Mouse (Mus musculus): ENCODE results near the gene Zdhhc19. TPM values are rescaled to one million over a fixed set of nuclear protein-coding genes. Genes with fewer than 3 reads are reported as not detected.

Gene Zdhhc19
- polyA plus RNA-seq, 1 experiment: not detected

DNA sequence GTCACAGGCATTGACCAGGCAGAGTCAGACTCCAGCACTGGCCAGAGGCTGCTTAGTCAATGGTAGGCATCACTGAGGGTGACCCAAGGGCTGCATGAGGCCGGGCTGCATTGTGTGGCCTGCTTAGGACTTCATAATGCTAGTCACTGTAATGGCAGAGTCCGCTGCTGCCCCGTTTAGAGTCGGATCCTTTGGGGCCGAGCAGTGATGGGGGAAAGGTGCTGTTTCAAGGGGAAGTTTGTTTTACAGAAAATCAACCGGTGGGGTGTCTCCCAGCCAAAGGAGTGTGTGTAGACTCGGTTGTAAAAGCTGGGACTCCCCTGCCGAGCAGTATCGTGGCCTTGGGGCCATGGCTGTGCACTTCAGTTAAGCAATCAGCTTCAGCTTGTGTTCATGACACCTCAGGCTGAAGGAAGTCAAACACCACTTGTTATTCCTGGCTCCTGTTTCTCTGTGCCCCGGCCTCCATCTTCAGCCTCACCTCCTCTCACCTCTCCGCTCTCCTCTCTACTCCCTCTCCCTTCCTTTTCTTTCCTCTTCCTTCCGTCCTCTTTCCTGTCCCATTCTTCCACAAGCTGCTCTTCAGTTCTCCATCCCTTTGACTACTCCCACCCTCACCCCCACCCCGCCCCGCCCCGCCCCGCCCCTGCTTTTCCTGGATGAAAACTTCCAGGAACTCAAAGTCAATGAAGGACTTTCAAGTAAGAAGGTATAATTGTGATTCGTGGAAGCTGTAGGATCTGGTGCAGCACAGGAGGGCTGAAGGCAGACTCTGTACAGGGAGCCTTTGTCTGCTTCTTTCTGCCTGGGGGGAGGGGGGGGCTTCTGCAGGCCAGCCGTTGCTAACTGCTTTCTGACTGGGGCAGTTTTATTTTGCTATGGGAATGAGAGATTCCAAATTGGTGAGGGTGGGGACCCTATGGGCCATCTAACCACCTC is 14.6 kb downstream of the Zdhhc19 start:
- peak overlapping the region; percentile 8 for H3K4me3 ChIP-seq (ENCODE audit: low read depth, low read length)
- TF ChIP-seq POLR2A (IDR thresholded peaks at IDR 0.05; ENCODE audit: insufficient read depth, low read length) (no peak), CTCF (IDR thresholded peaks at IDR 0.05; ENCODE audit: low read depth, low read length) (no peak), EP300 (IDR thresholded peaks at IDR 0.05; ENCODE audit: insufficient read depth, low read depth, low read length) (peak; percentile 77)
- no peaks in the 10 kb centered on the region for H3K27me3 ChIP-seq (ENCODE audit: control insufficient read depth, insufficient read depth, low read length, poor library complexity, severe bottlenecking)
- peaks cover 16% of the 10 kb centered on the region for H3K4me1 ChIP-seq (ENCODE audit: control insufficient read depth, insufficient read depth, low read length)
- no peaks in the 10 kb centered on the region for H3K36me3 ChIP-seq (ENCODE audit: control insufficient read depth, insufficient read depth, low read length, poor library complexity, severe bottlenecking)
- no peaks in the 10 kb centered on the region for H3K9me3 ChIP-seq (replicated peaks; ENCODE audit: control insufficient read depth, insufficient read depth, low read length, poor library complexity, severe bottlenecking)
- peak overlapping the region; percentile 90 for H3K27ac ChIP-seq (ENCODE audit: insufficient read depth, low read length)
- H3K9ac ChIP-seq (ENCODE audit: low read depth, poor library complexity, severe bottlenecking): peak overlapping the region; percentile 2; the same call in 1 of the 2 replicates

DNA sequence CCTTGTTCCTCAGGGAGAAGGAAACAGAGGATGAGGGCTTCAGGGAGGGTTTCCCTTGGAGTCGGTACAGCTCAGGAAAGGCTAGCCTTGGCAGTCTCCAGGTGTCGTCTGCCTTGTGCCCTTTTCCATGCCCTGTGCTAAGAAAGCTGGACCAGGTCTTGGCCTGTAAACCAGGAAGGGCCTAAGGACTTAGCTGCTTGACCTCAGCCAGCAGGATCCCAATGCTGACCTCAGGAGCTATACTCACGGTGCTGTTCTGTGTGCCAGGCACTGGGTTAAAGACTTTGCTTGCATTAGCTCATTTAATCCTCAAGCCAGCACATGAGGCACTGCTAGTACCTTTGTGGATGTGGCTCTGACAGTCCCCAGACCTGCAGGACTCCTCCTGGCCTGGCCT is 15.3 kb downstream of the Zdhhc19 start:
- Histone ChIP-seq H3K4me1 (ENCODE audit: control insufficient read depth, insufficient read depth, low read length) (peaks cover 16% of the 10 kb centered on the region), H3K9me3 (replicated peaks; ENCODE audit: control insufficient read depth, insufficient read depth, low read length, poor library complexity, severe bottlenecking) (no peaks in the 10 kb centered on the region), H3K27me3 (ENCODE audit: control insufficient read depth, insufficient read depth, low read length, poor library complexity, severe bottlenecking) (no peaks in the 10 kb centered on the region), H3K4me3 (ENCODE audit: low read depth, low read length) (no peak overlapping the region), H3K27ac (ENCODE audit: insufficient read depth, low read length) (peak overlapping the region; percentile 90), H3K36me3 (ENCODE audit: control insufficient read depth, insufficient read depth, low read length, poor library complexity, severe bottlenecking) (no peaks in the 10 kb centered on the region), H3K9ac (ENCODE audit: low read depth, poor library complexity, severe bottlenecking) (no peak overlapping the region)
- TF ChIP-seq POLR2A (IDR thresholded peaks at IDR 0.05; ENCODE audit: insufficient read depth, low read length) (no peak), EP300 (IDR thresholded peaks at IDR 0.05; ENCODE audit: insufficient read depth, low read depth, low read length) (no peak; the same call in 1 of the 2 replicates), CTCF (IDR thresholded peaks at IDR 0.05; ENCODE audit: low read depth, low read length) (no peak)

DNA sequence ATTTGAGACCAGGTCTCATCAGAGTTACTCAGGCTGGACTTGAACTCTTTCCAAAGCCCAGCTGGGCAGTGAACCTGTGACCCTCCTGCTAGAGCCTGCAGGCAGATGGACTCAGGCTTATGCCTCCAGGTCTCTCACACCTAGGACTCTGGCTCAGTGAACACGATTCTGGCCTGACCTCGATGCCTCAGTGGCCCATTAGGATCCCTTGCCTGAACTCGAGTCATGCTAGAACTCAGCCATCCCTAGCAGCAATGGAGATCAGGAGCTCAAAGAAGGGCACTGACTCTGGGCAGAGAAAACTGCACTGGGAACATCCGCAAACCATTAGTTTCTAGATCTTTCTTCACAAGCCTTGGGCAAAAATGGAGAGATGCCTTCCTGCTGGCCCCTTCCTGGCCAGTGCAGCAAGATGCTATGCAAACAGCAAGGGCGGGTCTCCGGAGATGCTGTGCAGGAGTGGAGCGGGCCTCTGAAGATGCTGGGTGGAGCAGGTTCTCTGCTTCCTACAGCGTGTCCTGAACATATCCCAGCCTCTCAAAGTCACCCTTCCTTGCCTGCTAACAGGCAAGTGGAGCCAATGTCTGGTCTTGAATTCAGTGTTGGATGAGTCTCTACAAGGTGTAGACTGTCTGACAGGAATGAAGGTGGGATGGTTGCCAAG is 15.9 kb downstream of the Zdhhc19 start:
- Histone ChIP-seq H3K4me1 (ENCODE audit: control insufficient read depth, insufficient read depth, low read length) (peaks cover 16% of the 10 kb centered on the region), H3K9me3 (replicated peaks; ENCODE audit: control insufficient read depth, insufficient read depth, low read length, poor library complexity, severe bottlenecking) (no peaks in the 10 kb centered on the region), H3K27me3 (ENCODE audit: control insufficient read depth, insufficient read depth, low read length, poor library complexity, severe bottlenecking) (no peaks in the 10 kb centered on the region), H3K27ac (ENCODE audit: insufficient read depth, low read length) (peak overlapping the region; percentile 90), H3K9ac (ENCODE audit: low read depth, poor library complexity, severe bottlenecking) (no peak overlapping the region), H3K36me3 (ENCODE audit: control insufficient read depth, insufficient read depth, low read length, poor library complexity, severe bottlenecking) (no peaks in the 10 kb centered on the region), H3K4me3 (ENCODE audit: low read depth, low read length) (no peak overlapping the region)
- TF ChIP-seq EP300 (IDR thresholded peaks at IDR 0.05; ENCODE audit: insufficient read depth, low read depth, low read length) (peak; percentile 66; the same call in 1 of the 2 replicates), CTCF (IDR thresholded peaks at IDR 0.05; ENCODE audit: low read depth, low read length) (no peak)

DNA sequence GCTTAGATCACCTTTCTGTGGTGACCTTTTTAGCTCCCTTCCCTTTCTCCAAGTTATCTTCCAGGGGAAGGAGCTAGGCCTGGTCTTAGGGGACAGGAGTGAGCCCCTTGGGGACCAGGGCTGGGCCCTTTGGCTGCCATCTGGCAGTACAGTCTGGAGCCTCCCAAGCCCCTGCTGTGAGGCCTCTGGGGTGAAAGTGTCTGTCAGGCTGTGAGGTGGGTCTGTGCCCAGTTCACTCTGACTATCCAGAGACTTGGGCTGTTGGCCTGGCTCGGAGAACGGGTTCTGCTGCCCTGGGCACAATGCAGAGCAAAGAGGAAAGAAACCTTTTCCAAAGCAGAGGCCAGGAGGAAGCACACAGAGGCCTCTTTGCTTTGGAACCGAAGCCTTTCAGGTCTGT is 16.9 kb downstream of the Zdhhc19 start:
- no peak overlapping the region for H3K4me3 ChIP-seq (ENCODE audit: low read depth, low read length)
- no peak for TF ChIP-seq CTCF (IDR thresholded peaks at IDR 0.05; ENCODE audit: low read depth, low read length)
- no peak for TF ChIP-seq EP300 (IDR thresholded peaks at IDR 0.05; ENCODE audit: insufficient read depth, low read depth, low read length)
- TF ChIP-seq POLR2A (IDR thresholded peaks at IDR 0.05; ENCODE audit: insufficient read depth, low read length): no peak
- no peaks in the 10 kb centered on the region for H3K27me3 ChIP-seq (ENCODE audit: control insufficient read depth, insufficient read depth, low read length, poor library complexity, severe bottlenecking)
- H3K27ac ChIP-seq (ENCODE audit: insufficient read depth, low read length): peak overlapping the region; percentile 26
- H3K9ac ChIP-seq (ENCODE audit: low read depth, poor library complexity, severe bottlenecking): no peak overlapping the region
- H3K9me3 ChIP-seq (replicated peaks; ENCODE audit: control insufficient read depth, insufficient read depth, low read length, poor library complexity, severe bottlenecking): no peaks in the 10 kb centered on the region
- no peaks in the 10 kb centered on the region for H3K36me3 ChIP-seq (ENCODE audit: control insufficient read depth, insufficient read depth, low read length, poor library complexity, severe bottlenecking)
- peaks cover 16% of the 10 kb centered on the region for H3K4me1 ChIP-seq (ENCODE audit: control insufficient read depth, insufficient read depth, low read length)

DNA sequence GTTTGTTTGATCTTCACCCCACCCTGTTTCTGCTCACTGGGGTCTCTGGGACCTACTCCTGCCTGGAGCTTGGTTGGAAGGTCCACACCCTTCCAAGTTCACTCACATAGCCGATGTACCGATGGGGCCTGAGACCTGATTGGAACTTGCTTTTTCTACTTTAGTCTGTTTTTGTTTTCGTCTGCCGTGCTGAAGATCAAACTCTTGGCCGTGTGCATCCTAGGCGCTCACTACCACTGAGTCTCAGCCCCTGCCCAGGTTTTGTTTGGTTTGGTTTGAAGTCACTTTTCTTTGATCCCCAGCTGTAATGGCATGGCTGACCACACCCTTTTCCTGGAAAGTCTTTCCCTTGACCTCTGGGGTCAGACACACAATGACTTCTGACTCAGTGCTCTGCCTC is 17.3 kb downstream of the Zdhhc19 start:
- Histone ChIP-seq H3K4me1 (ENCODE audit: control insufficient read depth, insufficient read depth, low read length) (peaks cover 19% of the 10 kb centered on the region), H3K9ac (ENCODE audit: low read depth, poor library complexity, severe bottlenecking) (no peak overlapping the region), H3K27me3 (ENCODE audit: control insufficient read depth, insufficient read depth, low read length, poor library complexity, severe bottlenecking) (no peaks in the 10 kb centered on the region), H3K27ac (ENCODE audit: insufficient read depth, low read length) (peak overlapping the region; percentile 26), H3K9me3 (replicated peaks; ENCODE audit: control insufficient read depth, insufficient read depth, low read length, poor library complexity, severe bottlenecking) (no peaks in the 10 kb centered on the region), H3K36me3 (ENCODE audit: control insufficient read depth, insufficient read depth, low read length, poor library complexity, severe bottlenecking) (no peaks in the 10 kb centered on the region), H3K4me3 (ENCODE audit: low read depth, low read length) (no peak overlapping the region)
- no peak for TF ChIP-seq POLR2A (IDR thresholded peaks at IDR 0.05; ENCODE audit: insufficient read depth, low read length)
- TF ChIP-seq EP300 (IDR thresholded peaks at IDR 0.05; ENCODE audit: insufficient read depth, low read depth, low read length): 0 out of 2 replicates have a peak, but pooled peaks have one; percentile 24

DNA sequence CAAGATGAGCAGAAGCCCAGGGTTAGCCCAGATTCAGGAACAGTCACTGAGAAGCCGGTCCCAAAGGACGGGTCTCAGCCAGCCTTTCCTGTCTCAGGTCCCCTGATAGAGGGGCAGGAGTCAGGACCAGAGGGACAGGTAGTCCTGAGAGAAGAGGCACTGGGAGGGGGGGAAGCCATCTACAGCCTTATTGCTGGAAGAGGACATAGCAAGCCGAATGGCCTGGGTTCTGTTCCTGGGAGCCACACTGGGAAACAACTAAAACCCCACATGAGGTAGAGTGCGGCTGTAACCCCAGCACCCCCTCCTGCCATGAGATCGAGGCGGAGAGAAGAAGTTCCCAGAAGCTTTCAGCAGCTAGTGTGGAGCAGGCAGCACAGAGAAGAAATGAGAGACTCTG is 17.9 kb downstream of the Zdhhc19 start:
- Histone ChIP-seq H3K9me3 (replicated peaks; ENCODE audit: control insufficient read depth, insufficient read depth, low read length, poor library complexity, severe bottlenecking) (no peaks in the 10 kb centered on the region), H3K4me1 (ENCODE audit: control insufficient read depth, insufficient read depth, low read length) (peaks cover 14% of the 10 kb centered on the region), H3K36me3 (ENCODE audit: control insufficient read depth, insufficient read depth, low read length, poor library complexity, severe bottlenecking) (no peaks in the 10 kb centered on the region), H3K4me3 (ENCODE audit: low read depth, low read length) (no peak overlapping the region), H3K9ac (ENCODE audit: low read depth, poor library complexity, severe bottlenecking) (no peak overlapping the region), H3K27me3 (ENCODE audit: control insufficient read depth, insufficient read depth, low read length, poor library complexity, severe bottlenecking) (no peaks in the 10 kb centered on the region), H3K27ac (ENCODE audit: insufficient read depth, low read length) (peak overlapping the region; percentile 4; the same call in 1 of the 2 replicates)
- no peak for TF ChIP-seq POLR2A (IDR thresholded peaks at IDR 0.05; ENCODE audit: insufficient read depth, low read length)
- TF ChIP-seq EP300 (IDR thresholded peaks at IDR 0.05; ENCODE audit: insufficient read depth, low read depth, low read length): no peak
- no peak for TF ChIP-seq CTCF (IDR thresholded peaks at IDR 0.05; ENCODE audit: low read depth, low read length)
